Mouse (Mus musculus) myocyte (in vitro differentiated cells): ENCODE measurements at regions not wholly inside any gene's neighbourhood (a gene's known extent, or its start where the extent isn't known, plus 50 kb on each side); places are given as distances from the start of the nearest gene placed in this dataset.

Experiments used
- H3K27me3 ChIP-seq: one replicate; pipeline ENCODE4 v1.6.1; 2011; ENCODE audit not compliant: control insufficient read depth, insufficient read depth, insufficient read length
- H3K36me3 ChIP-seq: one replicate; pipeline ENCODE4 v1.6.1; 2011; ENCODE audit not compliant: control insufficient read depth, insufficient read depth
- H3K4me2 ChIP-seq: one replicate; pipeline ENCODE4 v1.6.1; 2011; ENCODE audit warnings: low read depth, control low read depth
- H3K4me3 ChIP-seq: one replicate; pipeline ENCODE4 v1.5.1; 2011; ENCODE audit warnings: mild to moderate bottlenecking, control low read depth, moderate library complexity
- H3K79me2 ChIP-seq: one replicate; pipeline ENCODE4 v1.6.1; 2011; ENCODE audit not compliant: control insufficient read depth, insufficient read depth
- H3ac ChIP-seq: one replicate; pipeline ENCODE4 v1.6.1; 2011; ENCODE audit not compliant: control insufficient read depth, insufficient read length
- CEBPB ChIP-seq: IDR thresholded peaks from 2 replicates; pipeline ENCODE4 v1.6.1; 2011; ENCODE audit warnings: mild to moderate bottlenecking, moderate library complexity; ENCODE audit not compliant: poor library complexity, insufficient read depth, severe bottlenecking
- E2F4 ChIP-seq: IDR thresholded peaks from one replicate; pipeline ENCODE4 v1.6.1; 2011; ENCODE audit warnings: mild to moderate bottlenecking, control low read depth, moderate library complexity; ENCODE audit not compliant: insufficient read depth
- MAX ChIP-seq: IDR thresholded peaks from one replicate; pipeline ENCODE4 v1.6.1; 2011; ENCODE audit warnings: low read depth, mild to moderate bottlenecking, control low read depth
- MYOD1 ChIP-seq, 3 experiments: IDR thresholded peaks; one replicate each; pipeline ENCODE4 v1.6.1; 2011; ENCODE audit warnings: control low read depth in 2 of 3, low read depth in 2 of 3, mild to moderate bottlenecking in 2 of 3, moderate library complexity in 1 of 3; ENCODE audit not compliant: insufficient read length in 2 of 3, control insufficient read depth in 1 of 3
- MYOG ChIP-seq, 3 experiments: IDR thresholded peaks; one replicate each; pipeline ENCODE4 v1.6.1; 2011; ENCODE audit warnings: control low read depth in 2 of 3, low read depth in 2 of 3, mild to moderate bottlenecking in 2 of 3; ENCODE audit not compliant: insufficient read length in 2 of 3, control insufficient read depth in 1 of 3, insufficient read depth in 1 of 3
- POLR2A ChIP-seq: IDR thresholded peaks from one replicate; pipeline ENCODE4 v1.6.1; 2011; ENCODE audit warnings: low read depth, mild to moderate bottlenecking, control low read depth, moderate library complexity; ENCODE audit not compliant: insufficient read length
- POLR2AphosphoS2 ChIP-seq: IDR thresholded peaks from one replicate; pipeline ENCODE4 v1.6.1; 2011; ENCODE audit warnings: low read depth, control low read depth; ENCODE audit not compliant: insufficient read length
- REST ChIP-seq: IDR thresholded peaks from one replicate; pipeline ENCODE4 v1.6.1; 2011; ENCODE audit warnings: mild to moderate bottlenecking, control low read depth, moderate library complexity; ENCODE audit not compliant: insufficient read depth, insufficient read length
- SRF ChIP-seq: IDR thresholded peaks from one replicate; pipeline ENCODE4 v1.6.1; 2011; ENCODE audit warnings: low read depth; ENCODE audit not compliant: control insufficient read depth, insufficient read length
- TCF12 ChIP-seq: IDR thresholded peaks from one replicate; pipeline ENCODE4 v1.6.1; 2011; ENCODE audit warnings: mild to moderate bottlenecking, control low read depth; ENCODE audit not compliant: poor library complexity, insufficient read depth, severe bottlenecking
- TCF3 ChIP-seq: IDR thresholded peaks from one replicate; pipeline ENCODE4 v1.6.1; 2011; ENCODE audit warnings: low read depth, control low read depth; ENCODE audit not compliant: insufficient read length
- USF1 ChIP-seq: IDR thresholded peaks from one replicate; pipeline ENCODE4 v1.6.1; 2011; ENCODE audit warnings: low read depth, mild to moderate bottlenecking, control low read depth, moderate library complexity

DNA sequence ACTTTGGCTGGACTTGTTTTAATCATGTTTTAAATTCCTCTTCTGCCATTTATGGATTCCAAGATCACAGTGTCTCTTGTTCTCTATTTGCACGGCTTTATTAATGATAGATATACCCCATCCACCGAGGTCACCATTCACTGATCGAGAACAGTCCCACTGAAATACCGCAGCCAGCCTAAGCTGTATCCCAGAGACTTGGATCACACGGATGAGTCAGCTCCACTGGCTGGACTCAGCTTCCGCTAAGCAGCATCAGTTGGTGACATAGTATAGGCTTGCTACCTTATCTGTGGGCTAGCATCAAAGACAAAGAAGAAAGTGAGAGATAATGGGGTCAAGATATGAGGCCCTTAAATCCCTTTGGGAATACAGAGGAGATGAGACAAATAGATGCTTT, 106.4 kb downstream of the Cartpt start:
- Histone ChIP-seq H3K4me2 (no peak overlapping the region), H3ac (no peak overlapping the region), H3K4me3 (no peak overlapping the region), H3K36me3 (no peaks in the 10 kb centered on the region), H3K27me3 (peaks cover under 1% of the 10 kb centered on the region), H3K79me2 (no peaks in the 10 kb centered on the region)
- TF ChIP-seq USF1 (no peak), REST (no peak), CEBPB (no peak), MYOD1 (IDR thresholded peaks at IDR 0.05; ENCODE audit: control insufficient read depth in 1 of 3, insufficient read length in 2 of 3, low read depth in 2 of 3) (no peak), POLR2A (no peak)

DNA sequence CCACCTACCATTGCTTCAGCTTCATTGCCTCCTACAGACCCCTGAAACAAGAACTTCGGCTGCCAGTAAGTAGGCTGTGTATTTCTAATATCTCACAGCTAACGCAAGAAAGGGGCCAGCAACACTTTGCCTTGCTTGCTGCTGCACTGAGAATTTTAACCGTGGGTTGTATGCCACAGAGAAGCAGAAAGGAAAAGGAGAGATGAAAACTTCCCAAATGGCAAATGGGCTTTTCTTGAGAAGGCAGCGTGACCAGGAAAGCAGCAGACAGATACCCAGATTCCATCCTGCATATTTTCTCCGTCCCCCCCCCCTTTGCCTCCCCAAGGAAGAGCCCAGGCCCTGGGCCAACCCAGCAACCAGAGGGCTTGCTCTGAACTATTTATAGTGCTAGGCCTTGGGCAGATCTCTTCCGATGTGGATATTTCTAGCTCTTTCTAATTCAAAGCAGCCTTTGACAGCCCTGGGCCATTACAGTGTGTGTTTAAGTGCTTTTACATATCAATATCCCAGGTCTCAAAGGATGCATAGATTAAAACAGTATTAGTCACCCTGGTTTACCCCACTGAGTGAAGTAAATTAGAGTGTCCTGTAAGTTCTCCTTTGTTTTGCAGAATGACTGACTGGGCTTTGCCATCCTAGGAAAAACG, 107.0 kb downstream of the Cartpt start:
- no peak overlapping the region for H3K4me2 ChIP-seq
- H3ac ChIP-seq, result no peak overlapping the region
- TF ChIP-seq MYOD1 (IDR thresholded peaks at IDR 0.05; ENCODE audit: control insufficient read depth in 1 of 3, insufficient read length in 2 of 3, low read depth in 2 of 3), result no peak
- no peak for TF ChIP-seq CEBPB
- TF ChIP-seq REST, result no peak
- TF ChIP-seq USF1, result no peak
- no peak for TF ChIP-seq TCF3
- TF ChIP-seq MYOG (IDR thresholded peaks at IDR 0.05; ENCODE audit: control insufficient read depth in 1 of 3, insufficient read depth in 1 of 3, insufficient read length in 2 of 3, low read depth in 2 of 3), result no peak
- TF ChIP-seq SRF, result no peak
- TF ChIP-seq TCF12, result no peak
- TF ChIP-seq POLR2AphosphoS2, result no peak
- TF ChIP-seq E2F4, result no peak
- TF ChIP-seq MAX, result no peak
- no peaks in the 10 kb centered on the region for H3K79me2 ChIP-seq
- no peak overlapping the region for H3K4me3 ChIP-seq
- H3K27me3 ChIP-seq, result no peaks in the 10 kb centered on the region
- no peaks in the 10 kb centered on the region for H3K36me3 ChIP-seq

DNA sequence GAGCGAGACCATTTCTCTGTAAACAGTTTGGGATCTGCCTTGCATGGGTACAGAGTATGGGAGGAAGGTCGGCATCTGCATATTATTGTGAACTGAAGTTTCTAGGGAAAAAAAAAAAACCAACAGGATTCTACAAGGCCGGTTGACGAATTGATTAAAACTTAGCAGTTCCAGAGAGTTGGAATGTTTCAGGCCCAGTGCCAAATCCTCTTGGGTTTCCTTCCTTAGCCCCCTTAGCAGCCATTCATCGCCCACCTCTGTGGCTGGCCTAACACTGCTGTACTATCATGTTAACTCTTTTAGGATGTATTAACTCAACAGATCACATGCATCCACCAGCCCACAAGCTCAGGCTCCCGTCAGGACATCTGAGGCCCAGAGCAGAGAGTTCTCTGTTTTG, 107.9 kb downstream of the Cartpt start:
- no peak for TF ChIP-seq MYOG (IDR thresholded peaks at IDR 0.05; ENCODE audit: control insufficient read depth in 1 of 3, insufficient read depth in 1 of 3, insufficient read length in 2 of 3, low read depth in 2 of 3)
- no peak for TF ChIP-seq POLR2AphosphoS2
- TF ChIP-seq POLR2A, result no peak
- TF ChIP-seq REST, result no peak
- TF ChIP-seq MAX, result no peak
- no peak for TF ChIP-seq MYOD1 (IDR thresholded peaks at IDR 0.05; ENCODE audit: control insufficient read depth in 1 of 3, insufficient read length in 2 of 3, low read depth in 2 of 3)
- TF ChIP-seq USF1, result no peak
- TF ChIP-seq E2F4, result no peak
- no peak for TF ChIP-seq SRF
- TF ChIP-seq CEBPB, result no peak
- TF ChIP-seq TCF3, result no peak
- no peak for TF ChIP-seq TCF12
- Histone ChIP-seq H3ac (no peak overlapping the region), H3K79me2 (no peaks in the 10 kb centered on the region), H3K4me3 (no peak overlapping the region), H3K27me3 (no peaks in the 10 kb centered on the region), H3K36me3 (no peaks in the 10 kb centered on the region), H3K4me2 (no peak overlapping the region)

DNA sequence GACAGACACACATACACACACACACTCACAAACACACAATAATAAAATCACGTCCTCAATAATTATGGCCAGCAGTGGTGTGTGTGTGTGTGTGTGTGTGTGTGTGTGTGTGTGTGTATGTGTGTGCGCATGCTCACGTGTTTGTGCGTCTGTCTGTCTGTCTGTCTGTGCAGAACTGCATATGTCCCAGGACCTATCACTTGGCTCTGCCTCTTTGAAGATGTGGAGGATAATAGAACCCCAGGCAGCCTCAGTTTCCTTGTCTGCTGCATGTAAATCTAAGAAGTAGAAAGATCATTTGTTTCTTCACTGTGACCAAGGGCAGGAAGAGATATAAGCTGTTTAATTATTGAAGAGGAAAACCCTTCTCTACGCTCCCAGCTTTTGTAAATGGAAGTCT, 109.9 kb downstream of the Cartpt start:
- no peak overlapping the region for H3ac ChIP-seq
- H3K4me2 ChIP-seq, result no peak overlapping the region
- TF ChIP-seq CEBPB, result no peak
- no peak for TF ChIP-seq POLR2AphosphoS2
- TF ChIP-seq TCF3, result no peak
- TF ChIP-seq MYOG (IDR thresholded peaks at IDR 0.05; ENCODE audit: control insufficient read depth in 1 of 3, insufficient read depth in 1 of 3, insufficient read length in 2 of 3, low read depth in 2 of 3), result no peak
- TF ChIP-seq E2F4, result no peak
- TF ChIP-seq TCF12, result no peak
- H3K79me2 ChIP-seq, result no peaks in the 10 kb centered on the region
- H3K27me3 ChIP-seq, result no peaks in the 10 kb centered on the region
- no peaks in the 10 kb centered on the region for H3K36me3 ChIP-seq
- H3K4me3 ChIP-seq, result no peak overlapping the region

DNA sequence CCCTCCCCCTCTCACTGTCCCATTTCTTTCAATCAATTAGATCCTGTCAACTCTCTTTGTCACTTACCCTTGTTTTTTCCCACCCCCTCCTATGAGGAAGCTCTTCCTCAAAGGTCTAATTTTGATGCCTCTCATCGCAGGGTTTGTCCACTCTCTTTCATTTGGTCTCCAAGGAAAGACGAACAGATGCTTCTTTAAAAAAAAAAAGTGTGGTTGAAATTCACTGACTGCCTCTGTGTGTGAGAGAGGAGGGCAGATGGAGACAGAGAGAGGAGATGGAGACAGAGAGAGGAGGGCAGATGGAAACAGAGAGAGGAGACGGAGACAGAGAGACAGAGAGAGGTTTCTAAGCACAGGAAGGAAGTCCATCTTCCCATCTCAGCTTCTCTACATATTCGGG, 113.1 kb downstream of the Cartpt start:
- no peak overlapping the region for H3K4me3 ChIP-seq
- H3K4me2 ChIP-seq, result no peak overlapping the region
- no peak overlapping the region for H3ac ChIP-seq
- TF ChIP-seq POLR2AphosphoS2 (no peak), E2F4 (no peak)
- H3K36me3 ChIP-seq, result no peaks in the 10 kb centered on the region
- no peaks in the 10 kb centered on the region for H3K27me3 ChIP-seq
- H3K79me2 ChIP-seq, result no peaks in the 10 kb centered on the region

DNA sequence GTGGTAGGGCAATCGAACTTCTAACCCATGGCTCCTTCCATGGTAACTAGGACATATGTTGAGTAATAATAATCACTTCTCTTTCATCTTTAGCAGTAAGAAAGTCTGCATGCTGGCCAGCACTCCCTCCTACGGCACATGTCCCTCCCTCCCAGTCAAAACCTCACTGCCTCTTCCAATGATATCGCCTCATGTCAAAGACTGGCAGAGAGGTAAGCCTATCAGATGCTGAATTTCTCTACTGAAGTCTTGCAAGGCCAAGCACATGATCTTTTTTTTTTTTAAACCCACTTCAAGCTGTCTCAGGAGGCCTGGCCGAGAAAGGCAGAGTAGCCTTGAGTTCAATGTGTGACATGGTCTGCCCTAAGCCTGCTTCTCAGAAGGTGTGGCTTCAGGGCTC, 115.5 kb downstream of the Cartpt start:
- TF ChIP-seq REST (no peak), POLR2A (no peak), USF1 (no peak), TCF3 (no peak), E2F4 (no peak), POLR2AphosphoS2 (no peak), MAX (no peak), SRF (no peak), MYOG (IDR thresholded peaks at IDR 0.05; ENCODE audit: control insufficient read depth in 1 of 3, insufficient read depth in 1 of 3, insufficient read length in 2 of 3, low read depth in 2 of 3) (no peak), CEBPB (no peak), MYOD1 (IDR thresholded peaks at IDR 0.05; ENCODE audit: control insufficient read depth in 1 of 3, insufficient read length in 2 of 3, low read depth in 2 of 3) (no peak), TCF12 (no peak)
- H3K4me2 ChIP-seq, result no peak overlapping the region
- H3K36me3 ChIP-seq, result no peaks in the 10 kb centered on the region
- H3K4me3 ChIP-seq, result no peak overlapping the region
- no peaks in the 10 kb centered on the region for H3K27me3 ChIP-seq
- H3K79me2 ChIP-seq, result no peaks in the 10 kb centered on the region
- no peak overlapping the region for H3ac ChIP-seq
